Mouse (Mus musculus): ENCODE measurements around the gene Ang2. TPM values are rescaled to one million over a fixed set of nuclear protein-coding genes. Genes with fewer than 3 reads are reported as not detected.

Ang2 gene
- polyA plus RNA-seq, 1 experiment from 2014 or later: not detected

GRCm38 (mm10) chr14:51149164-51149563 is 49.8 kb downstream of the Ang2 start:
- Histone ChIP-seq H3K27ac (no peak overlapping the region), H3K9me3 (replicated peaks) (no peaks in the 10 kb centered on the region), H3K4me1 (replicated peaks) (no peaks in the 10 kb centered on the region), H3K4me3 (no peak overlapping the region), H3K9ac (no peak overlapping the region), H3K4me2 (no peak overlapping the region), H3K27me3 (no peaks in the 10 kb centered on the region), H3K36me3 (no peaks in the 10 kb centered on the region)
- 62% methylated on average over 5 of the region's 5 CpGs for WGBS
- no peak for ATAC-seq (replicated peaks; ENCODE audit: insufficient number of reproducible peaks, insufficient read depth, low FRiP score, low read depth)

- Histone ChIP-seq H3K9me3 (replicated peaks) (no peaks in the 10 kb centered on the region), H3K4me3 (no peak overlapping the region), H3K4me2 (no peak overlapping the region), H3K36me3 (no peaks in the 10 kb centered on the region), H3K27me3 (no peaks in the 10 kb centered on the region), H3K9ac (no peak overlapping the region), H3K27ac (no peak overlapping the region), H3K4me1 (replicated peaks) (peaks cover 5% of the 10 kb centered on the region; the same call in 1 of the 2 replicates)
- WGBS: 38% methylated on average over 3 of the region's 3 CpGs
- no peak for ATAC-seq (replicated peaks; ENCODE audit: insufficient number of reproducible peaks, insufficient read depth, low FRiP score, low read depth)
Measured at GRCm38 (mm10) chr14:51148006-51148405, 50.9 kb downstream of the Ang2 start.

GRCm38 (mm10) chr14:51146685-51147084 is 52.3 kb downstream of the Ang2 start, which contains the start of gene Rnase1:
Gene Rnase1, minus strand, starts transcription at chr14:51146785.
- ATAC-seq (replicated peaks; ENCODE audit: insufficient number of reproducible peaks, insufficient read depth, low FRiP score, low read depth): no peak
- WGBS: 57% methylated on average over 2 of the region's 2 CpGs

DNA sequence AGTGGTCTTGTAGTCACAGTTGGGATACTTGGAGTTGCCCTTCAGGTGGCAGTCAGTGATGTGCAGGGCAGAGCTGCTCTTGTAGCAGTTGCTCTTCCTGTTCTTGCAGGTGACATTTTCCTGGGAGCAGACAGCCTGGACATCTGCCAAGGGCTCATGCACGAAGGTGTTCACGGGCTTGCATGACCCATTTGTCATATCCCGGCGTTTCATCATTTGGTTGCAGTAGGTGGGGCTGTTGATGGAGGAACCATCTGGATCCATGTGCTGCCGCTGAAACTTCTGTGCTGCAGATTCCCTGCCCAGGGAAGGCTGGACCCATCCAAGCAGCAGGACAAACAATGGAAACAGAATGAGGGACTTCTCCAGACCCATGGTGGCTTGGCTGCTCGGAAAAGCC is 53.4 kb downstream of the Ang2 start:
- Histone ChIP-seq H3K9me3 (replicated peaks) (no peaks in the 10 kb centered on the region), H3K36me3 (no peaks in the 10 kb centered on the region), H3K4me3 (no peak overlapping the region), H3K27ac (no peak overlapping the region), H3K27me3 (no peaks in the 10 kb centered on the region), H3K4me1 (replicated peaks) (peaks cover 5% of the 10 kb centered on the region; the same call in 1 of the 2 replicates), H3K4me2 (no peak overlapping the region), H3K9ac (no peak overlapping the region)
- ATAC-seq (replicated peaks; ENCODE audit: insufficient number of reproducible peaks, insufficient read depth, low FRiP score, low read depth): no peak
- WGBS: 75% methylated on average over 6 of the region's 6 CpGs

More at GRCm38 (mm10) chr14:51146685-51147084, 52.3 kb downstream of the Ang2 start, which contains the start of gene Rnase1:
- Histone ChIP-seq H3K4me3 (no peak within 1 kb of the TSS), H3K9ac (no peak within 1 kb of the TSS), H3K36me3 (no peaks in the 10 kb centered on the region), H3K4me2 (no peak within 1 kb of the TSS), H3K27me3 (no peaks in the 10 kb centered on the region), H3K9me3 (replicated peaks) (no peaks in the 10 kb centered on the region), H3K27ac (no peak within 1 kb of the TSS), H3K4me1 (replicated peaks) (peaks cover 5% of the 10 kb centered on the region; the same call in 1 of the 2 replicates)

Other genes with a start within 250 kb of the Ang2 start
- 0.18 and 0.41 TPM in 2 replicates for gene Pnp2, start 243.2 kb downstream of the Ang2 start, polyA plus RNA-seq (2015; fragmentation: Nextera tagmentation; extraction: Ambion mirVana)
- gene Rnase10, start 191.4 kb downstream of the Ang2 start, polyA plus RNA-seq (2015; fragmentation: Nextera tagmentation; extraction: Ambion mirVana): 0.36 and 0.42 TPM in 2 replicates
- gene Rnase9, start 157.3 kb downstream of the Ang2 start, polyA plus RNA-seq (2015; fragmentation: Nextera tagmentation; extraction: Ambion mirVana): not detected in 2 replicates
- not detected in 2 replicates for gene Rnase11, start 149.0 kb downstream of the Ang2 start, polyA plus RNA-seq (2015; fragmentation: Nextera tagmentation; extraction: Ambion mirVana)
- not detected in 2 replicates for gene Rnase12, start 141.5 kb downstream of the Ang2 start, polyA plus RNA-seq (2015; fragmentation: Nextera tagmentation; extraction: Ambion mirVana)
- not detected in 2 replicates for gene Olfr750, start 124.7 kb downstream of the Ang2 start, polyA plus RNA-seq (2015; fragmentation: Nextera tagmentation; extraction: Ambion mirVana)
- 26.3 and 31.6 TPM in 2 replicates for gene Rnase4, start 108.1 kb downstream of the Ang2 start, polyA plus RNA-seq (2015; fragmentation: Nextera tagmentation; extraction: Ambion mirVana)
- 4.1 TPM in 2 replicates for gene Ang, start 108.0 kb downstream of the Ang2 start, polyA plus RNA-seq (2015; fragmentation: Nextera tagmentation; extraction: Ambion mirVana)
- not detected in 2 replicates for gene Eddm3b, start 84.7 kb downstream of the Ang2 start, polyA plus RNA-seq (2015; fragmentation: Nextera tagmentation; extraction: Ambion mirVana)
- 0.66 and 1.2 TPM in 2 replicates for gene Rnase6, start 75.2 kb downstream of the Ang2 start, polyA plus RNA-seq (2015; fragmentation: Nextera tagmentation; extraction: Ambion mirVana)
- gene Rnase1, start 52.4 kb downstream of the Ang2 start, polyA plus RNA-seq (2015; fragmentation: Nextera tagmentation; extraction: Ambion mirVana): 0.96 and 1.2 TPM in 2 replicates
- not detected in 2 replicates for gene Rnase2b, start 36.9 kb downstream of the Ang2 start, polyA plus RNA-seq (2015; fragmentation: Nextera tagmentation; extraction: Ambion mirVana)
- gene Ear14, start 4.2 kb upstream of the Ang2 start, polyA plus RNA-seq (2015; fragmentation: Nextera tagmentation; extraction: Ambion mirVana): not detected in 2 replicates
- gene Rnase2a, start 57.0 kb upstream of the Ang2 start, polyA plus RNA-seq (2015; fragmentation: Nextera tagmentation; extraction: Ambion mirVana): not detected in 2 replicates
- gene Gm7247, start 162.6 kb upstream of the Ang2 start, polyA plus RNA-seq (2015; fragmentation: Nextera tagmentation; extraction: Ambion mirVana): not detected in 2 replicates
- not detected in 2 replicates for gene Vmn2r88, start 211.7 kb upstream of the Ang2 start, polyA plus RNA-seq (2015; fragmentation: Nextera tagmentation; extraction: Ambion mirVana)

Measured in heart, embryonic 15.5 days (tissue).